Mouse (Mus musculus): ENCODE results near the gene Slc25a21. TPM values are rescaled to one million over a fixed set of nuclear protein-coding genes. Genes with fewer than 3 reads are reported as not detected.

Slc25a21 gene
- total RNA-seq, 2 experiments from 2014 or later, result 0.38 to 0.53 TPM

DNA sequence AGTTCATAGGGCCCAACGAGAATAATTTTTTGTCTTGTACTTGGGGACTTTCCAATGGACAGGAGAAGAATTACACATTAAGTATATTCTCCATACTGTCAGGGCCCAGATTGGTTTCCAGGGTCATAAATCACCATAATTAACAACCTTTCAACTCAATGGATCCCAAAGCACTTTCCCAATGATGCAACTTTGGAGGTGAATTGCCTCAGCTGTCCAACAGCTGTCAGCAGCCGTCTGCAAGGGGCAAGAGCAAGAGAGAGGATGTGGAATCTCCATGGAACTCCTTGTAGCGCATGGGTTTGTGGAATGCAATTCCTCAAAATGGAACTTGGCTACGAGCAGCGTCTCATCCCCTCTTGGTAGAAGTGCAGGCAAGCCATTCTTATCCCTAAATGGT, 302.3 kb downstream of the Slc25a21 start:
- no peak for DNase-seq (ENCODE audit: low spot score in 2 of 2)

DNA sequence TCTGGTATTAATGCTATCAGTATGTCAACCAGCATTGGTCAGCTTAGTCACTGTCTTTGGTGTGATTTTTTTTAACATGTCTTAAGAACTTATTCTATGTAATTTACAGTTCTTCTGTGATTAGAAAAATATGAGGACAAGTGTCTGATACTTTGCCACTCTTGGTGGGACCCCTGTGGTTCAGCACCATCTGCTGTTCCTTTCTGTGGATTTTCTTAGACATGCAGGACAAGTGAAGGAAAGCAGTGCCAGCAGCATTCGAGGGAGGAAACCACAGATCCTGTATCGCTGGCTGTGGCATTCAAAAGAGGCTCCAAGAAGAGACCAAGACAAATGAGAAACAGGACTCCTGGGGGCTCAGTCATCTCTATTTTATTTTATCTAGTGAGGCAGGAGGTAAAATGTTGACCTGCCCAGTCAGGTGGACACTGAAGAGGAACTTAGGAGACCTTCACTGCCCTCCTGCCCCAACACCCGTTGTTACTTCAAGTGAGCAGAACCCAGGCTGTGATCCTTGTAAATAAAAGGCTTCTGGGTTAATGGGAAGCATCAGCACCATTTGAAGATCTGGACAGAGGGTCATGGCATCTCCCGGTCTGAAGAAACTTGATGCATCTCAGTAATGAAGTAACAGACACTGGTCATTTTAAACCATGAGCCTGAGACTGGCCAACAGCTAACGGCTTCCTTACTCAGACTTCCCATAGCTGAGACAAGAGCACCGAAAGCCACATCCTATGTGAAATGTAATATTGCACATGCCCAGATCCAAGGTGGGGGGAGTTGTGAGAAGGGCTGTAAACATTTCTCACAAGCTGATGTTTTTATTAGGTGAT, 306.2 kb downstream of the Slc25a21 start:
- DNase-seq (ENCODE audit: low spot score in 2 of 2), result no peak

DNA sequence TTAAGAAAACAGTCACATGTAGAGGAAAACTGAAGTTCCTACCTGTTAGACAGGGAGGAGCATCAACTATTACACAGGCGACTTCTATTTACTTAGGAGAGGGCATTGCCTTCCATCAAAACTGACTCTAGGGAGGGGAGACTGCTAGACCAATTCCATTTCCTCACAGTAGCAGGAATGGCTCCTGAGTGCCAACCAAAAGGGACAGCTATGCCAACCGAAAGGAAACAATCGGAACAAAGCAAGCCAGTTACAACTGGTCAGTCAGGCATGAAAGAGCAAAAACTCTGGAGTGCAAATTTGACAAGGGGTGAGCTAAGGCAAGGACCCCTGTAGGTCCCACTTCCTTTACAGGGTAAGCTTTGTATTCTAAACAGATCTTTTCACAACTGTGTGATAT, 319.5 kb downstream of the Slc25a21 start:
- DNase-seq (ENCODE audit: low spot score in 2 of 2), result no peak

DNA sequence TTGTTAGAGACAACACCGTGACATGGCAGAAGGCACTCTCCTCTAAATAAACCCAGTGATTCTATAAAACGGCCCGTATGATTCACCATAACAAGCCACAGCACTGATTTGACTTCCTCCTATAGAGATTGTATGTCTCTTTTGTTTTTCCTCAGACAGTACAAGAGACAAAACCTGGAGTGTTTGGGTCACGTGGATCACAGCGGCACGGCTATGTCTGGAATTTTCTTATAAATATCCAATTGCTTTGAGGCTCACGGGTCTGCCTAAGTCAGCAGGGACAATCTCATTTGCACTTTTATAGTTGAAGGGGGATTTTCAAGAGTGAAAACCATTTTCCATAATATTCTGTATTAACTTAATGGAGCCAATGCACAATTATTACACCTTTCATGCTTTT, 320.7 kb downstream of the Slc25a21 start:
- DNase-seq (ENCODE audit: low spot score in 2 of 2), result no peak

DNA sequence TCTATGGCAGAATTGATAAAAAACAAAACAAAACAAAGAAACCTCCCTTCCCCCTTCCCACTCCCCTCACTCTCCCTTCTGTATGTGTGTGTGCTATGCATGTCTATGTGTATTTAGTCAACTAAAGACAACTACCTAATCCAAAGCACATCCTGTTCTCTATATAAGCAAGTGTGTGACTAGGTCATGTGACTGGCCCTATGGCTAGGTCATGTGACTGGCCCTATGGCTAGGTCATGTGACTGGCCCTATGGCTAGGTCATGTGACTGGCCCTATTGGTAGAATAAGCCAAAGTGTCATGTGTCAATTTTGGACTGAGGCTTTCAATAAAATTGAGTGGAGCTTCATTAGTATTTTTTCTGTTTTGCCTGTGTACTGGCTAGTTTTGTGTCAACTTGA, 324.1 kb downstream of the Slc25a21 start:
- no peak for DNase-seq (ENCODE audit: low spot score in 2 of 2)

DNA sequence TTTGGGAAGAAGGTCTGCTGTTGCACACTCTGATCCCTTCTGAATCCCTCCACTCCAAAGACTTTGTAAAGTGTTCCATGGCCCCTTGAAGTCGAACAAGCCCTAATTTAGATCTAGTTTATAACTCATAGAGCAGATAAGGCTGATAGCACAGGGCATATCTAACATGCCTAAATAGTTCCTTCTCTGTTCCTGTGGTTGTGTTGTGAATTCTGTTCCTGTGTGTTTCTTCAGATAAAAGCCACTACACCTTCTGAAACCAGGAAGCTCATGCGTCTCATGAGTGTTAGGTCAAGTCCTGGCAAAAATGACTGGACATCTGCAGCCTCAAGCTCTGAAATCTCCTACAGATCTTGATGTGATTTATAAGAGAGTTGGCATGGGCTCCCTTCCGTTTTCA, 326.7 kb downstream of the Slc25a21 start:
- DNase-seq (ENCODE audit: low spot score in 2 of 2), result no peak

DNA sequence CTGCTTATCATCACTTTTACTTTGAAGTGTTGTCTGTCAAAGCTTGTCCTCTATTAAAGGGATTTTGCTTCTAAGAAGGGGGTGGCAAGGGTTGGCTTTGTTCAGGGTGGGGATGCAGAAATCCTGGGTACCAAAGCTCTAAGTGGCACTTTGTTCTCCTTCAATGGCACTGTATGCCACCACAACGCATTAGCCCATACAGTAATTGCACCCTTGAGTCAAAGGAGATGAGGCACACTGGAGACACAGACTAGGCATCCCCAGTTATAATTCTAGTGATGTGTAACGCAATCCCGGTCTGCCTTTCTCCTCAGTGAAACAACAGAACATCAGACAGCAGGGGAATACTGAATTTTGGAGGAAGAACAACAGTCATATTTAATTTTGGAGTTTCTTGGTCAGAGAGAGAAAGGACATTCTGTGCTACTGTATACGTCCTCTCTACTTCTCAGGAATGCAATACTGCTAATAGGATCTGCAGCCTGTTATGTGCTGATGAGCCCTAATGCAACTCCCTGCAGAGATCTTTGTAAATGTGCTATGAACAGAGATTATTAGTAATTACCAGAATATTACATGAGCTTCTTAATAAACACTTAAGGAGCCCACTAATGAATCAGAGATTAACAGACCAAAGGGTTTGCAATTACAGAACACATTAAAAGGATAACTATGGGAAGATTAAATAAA, 333.3 kb downstream of the Slc25a21 start:
- DNase-seq (ENCODE audit: low spot score in 2 of 2), result no peak

DNA sequence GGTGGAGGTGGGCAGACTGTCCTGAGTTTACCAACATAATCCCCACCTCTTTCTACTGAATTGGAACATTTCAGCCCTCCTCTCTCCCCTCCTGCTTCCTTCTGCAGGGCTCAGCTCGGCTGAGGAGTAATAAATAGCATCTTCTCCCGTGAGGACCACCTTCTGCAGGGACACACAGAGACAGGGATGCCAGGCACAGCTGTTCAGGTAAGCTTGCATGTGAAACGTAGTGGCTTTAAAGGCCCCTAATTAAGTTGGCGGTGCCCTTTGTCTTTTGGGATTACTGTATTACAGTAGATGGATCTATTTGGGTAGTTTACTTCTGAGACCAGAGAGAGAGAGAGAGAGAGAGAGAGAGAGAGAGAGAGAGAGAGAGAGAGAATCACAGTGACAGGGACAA, 344.6 kb downstream of the Slc25a21 start:
- no peak for DNase-seq (ENCODE audit: low spot score in 2 of 2)

DNA sequence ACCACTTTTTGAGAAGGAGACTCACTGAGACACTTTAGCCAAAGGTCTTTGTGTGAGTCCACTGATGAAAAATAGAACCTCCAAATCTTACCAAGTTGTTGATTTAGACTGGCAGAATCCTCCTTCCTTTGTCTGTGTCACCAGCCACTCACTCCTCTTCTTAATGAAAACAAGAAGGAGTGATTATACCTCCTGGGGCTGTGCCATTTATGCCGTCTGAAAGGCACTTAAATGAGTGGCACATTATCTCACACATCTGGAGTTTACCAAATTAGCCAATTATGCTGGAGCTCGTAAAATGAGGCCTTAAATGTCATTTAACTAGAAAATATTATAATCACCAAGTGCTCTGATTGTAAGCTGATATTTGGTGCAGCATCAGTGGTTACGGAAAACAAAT, 345.8 kb downstream of the Slc25a21 start:
- no peak for DNase-seq (ENCODE audit: low spot score in 2 of 2)

DNA sequence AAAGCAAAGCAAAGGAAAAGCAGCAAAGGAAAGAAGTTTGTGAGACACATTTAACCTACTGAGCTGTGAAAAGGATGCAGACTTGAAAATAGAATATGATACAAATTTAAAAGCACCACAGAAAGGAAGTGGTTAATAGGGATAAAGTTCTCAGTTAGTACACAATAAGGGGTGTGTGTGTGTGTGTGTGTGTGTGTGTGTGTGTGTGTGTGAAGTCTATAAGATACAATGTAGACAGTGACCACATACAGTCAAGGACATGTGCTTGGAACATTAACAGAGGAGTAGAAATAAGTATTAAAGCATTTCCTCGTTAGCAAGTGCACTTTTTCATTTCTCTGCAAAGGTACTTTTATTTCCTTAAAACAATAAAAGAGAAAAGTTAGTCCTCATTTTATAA, 367.3 kb downstream of the Slc25a21 start:
- no peak for DNase-seq (ENCODE audit: low spot score in 2 of 2)

DNA sequence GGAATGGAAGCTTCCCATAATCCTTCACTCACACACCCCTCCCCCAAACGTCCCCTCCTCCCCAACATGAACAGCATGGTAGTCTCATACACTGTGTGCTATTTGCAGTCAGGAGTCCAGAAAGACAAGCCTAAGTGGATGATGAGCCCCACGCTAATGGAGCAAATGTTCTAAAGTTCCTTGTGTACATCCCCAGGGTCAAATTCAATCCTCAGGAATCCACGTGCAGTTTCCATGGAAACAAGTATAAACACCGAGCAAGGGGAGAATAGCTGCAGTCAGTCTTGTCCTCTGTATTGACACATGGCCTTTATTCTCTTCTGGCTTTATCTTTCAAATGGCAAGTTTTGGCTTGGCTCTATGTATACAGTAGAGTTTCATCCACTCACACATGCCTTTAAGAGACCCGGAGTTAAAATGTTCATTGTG, 367.8 kb downstream of the Slc25a21 start:
- DNase-seq (ENCODE audit: low spot score in 2 of 2), result peak; percentile 11 to 25

DNA sequence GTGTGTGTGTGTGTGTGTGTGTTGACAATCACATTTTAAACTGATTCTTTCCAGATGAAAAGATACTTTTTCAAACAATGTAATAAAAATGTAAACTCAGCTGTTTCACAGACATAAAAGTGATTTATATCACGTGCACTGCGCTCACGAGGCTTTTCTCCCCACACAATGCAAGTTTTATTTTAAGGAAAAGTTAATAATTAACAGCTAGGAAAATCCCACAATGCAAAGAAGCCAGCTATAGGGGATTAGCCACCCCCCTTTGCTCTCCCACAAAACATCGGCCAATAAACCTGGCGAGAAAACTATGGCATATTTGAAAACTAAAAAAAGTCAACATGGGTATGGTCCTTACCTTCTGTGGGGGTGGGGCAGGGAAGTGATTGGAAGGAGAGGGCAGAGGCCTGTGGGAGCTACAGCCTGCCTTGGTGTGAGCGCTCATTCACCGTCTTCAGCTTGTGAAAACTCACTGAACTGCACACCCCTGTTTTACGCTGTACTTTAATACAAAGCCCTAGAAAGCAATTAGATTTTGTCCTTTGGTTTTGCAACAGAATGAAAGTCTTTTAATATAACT, 369.4 kb downstream of the Slc25a21 start:
- no peak for DNase-seq (ENCODE audit: low spot score in 2 of 2)

DNA sequence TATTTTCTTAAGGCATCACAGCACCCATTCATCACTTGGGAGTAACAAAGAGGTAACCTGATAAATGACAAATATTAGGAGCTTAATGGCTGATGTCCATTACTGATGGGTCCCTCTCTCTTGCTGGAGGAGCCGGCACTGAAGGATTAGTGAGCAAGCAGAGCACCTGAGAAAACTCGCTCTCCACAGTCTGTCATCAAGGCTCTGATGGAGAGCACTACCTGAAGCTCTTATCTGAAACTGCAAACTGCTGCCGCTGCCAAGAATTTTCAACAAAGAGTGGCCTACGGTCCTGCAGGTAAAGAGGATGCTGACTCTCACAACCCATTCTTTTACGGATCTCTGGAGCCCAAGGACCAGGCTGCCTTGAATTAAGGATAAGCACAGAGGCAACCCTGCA, 372.6 kb downstream of the Slc25a21 start:
- no peak for DNase-seq (ENCODE audit: low spot score in 2 of 2)

DNA sequence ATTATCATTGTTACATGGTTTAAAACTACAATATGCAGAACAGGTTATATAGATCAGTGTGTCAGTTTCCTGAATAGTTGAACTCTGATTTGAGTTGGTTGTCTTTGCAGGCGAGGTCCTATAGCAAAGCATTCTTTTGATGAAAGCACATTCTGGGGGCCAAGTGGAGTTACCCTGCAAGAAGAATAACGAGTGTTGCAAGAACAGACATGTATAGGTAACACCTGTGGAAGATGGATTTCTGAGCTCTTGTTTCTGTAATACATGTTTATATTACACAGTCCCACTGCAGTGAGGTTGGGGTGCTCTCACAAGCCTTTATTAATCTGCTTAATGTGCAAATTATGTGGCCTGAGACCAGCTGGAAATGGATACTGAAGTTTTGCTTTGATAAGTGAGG, 375.1 kb downstream of the Slc25a21 start:
- no peak for DNase-seq (ENCODE audit: low spot score in 2 of 2)

DNA sequence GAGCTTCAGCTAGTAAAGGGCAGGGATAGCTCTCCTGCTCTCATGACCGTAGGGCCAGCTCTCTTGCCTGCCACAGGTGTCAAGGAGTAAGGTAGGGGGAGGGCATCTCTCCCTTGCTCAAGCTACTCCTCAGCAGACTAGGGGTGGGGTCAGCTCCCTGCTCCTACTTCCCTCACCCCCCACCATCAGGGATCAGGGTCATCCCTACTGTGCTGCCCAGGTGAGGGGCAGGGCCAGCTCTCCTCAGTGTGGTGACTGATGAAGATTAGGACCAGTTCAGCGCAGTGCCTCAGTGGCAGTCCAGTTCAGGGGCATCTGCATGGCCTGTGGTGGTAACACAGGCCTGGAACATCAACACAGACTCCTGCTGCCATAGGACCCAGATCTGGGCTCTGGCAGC, 376.7 kb downstream of the Slc25a21 start:
- DNase-seq (ENCODE audit: low spot score in 2 of 2), result no peak

DNA sequence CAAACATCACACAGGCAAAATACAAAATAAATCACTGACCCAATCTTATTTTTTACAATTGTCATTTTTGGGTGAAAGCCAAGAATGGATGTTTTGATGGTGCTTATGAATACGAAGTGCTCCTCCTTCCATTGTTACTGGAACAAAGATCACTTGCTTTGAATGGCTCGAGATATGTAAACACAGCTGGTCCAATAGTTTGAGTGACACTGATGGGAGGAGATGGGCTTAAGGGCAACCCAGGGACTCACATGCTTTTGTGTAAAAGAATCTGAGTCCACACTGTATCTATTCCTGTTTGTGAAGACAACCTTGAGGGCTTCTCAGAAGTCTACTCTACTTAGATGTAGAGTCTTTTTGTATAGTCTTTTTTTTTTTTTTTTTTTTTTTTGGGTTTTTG, 389.8 kb downstream of the Slc25a21 start:
- DNase-seq (ENCODE audit: low spot score in 2 of 2), result no peak

DNA sequence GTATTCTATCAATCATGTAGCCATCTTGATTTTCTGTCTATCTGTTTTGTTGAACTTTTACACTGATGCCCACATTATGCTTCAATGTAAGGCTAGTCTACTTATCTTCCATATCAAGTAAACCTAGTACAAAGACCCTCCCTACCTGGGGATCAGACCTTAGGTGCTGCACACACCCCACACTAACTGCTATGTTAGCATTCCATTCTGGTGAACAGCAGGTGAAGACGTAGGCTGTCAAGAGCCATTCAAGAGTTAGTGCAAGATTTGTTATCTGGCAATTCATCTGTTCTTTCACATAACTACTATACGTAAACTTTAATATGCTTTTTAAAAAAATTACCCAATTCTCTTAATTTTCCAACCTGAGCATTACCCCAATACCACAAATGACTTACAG, 390.2 kb downstream of the Slc25a21 start:
- DNase-seq (ENCODE audit: low spot score in 2 of 2), result no peak

DNA sequence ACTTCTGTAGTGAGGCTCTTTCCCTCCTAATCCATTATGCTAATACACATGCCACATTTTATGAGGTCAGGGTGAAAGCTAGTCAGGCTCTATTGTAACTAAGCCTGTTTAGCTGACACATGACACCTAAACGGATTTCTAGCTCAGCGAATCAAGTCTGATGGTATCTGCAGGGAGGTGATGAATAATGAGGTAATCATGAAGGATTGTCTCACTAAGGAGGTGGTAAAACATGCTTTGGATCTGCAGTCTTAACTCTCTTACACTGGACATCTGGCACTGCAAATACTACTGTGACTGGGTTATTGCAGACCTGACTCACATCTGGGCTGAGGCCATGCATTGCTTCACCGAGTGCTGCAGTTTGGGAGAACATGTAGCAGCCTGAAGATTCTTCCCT, 392.8 kb downstream of the Slc25a21 start:
- DNase-seq (ENCODE audit: low spot score in 2 of 2), result no peak

DNA sequence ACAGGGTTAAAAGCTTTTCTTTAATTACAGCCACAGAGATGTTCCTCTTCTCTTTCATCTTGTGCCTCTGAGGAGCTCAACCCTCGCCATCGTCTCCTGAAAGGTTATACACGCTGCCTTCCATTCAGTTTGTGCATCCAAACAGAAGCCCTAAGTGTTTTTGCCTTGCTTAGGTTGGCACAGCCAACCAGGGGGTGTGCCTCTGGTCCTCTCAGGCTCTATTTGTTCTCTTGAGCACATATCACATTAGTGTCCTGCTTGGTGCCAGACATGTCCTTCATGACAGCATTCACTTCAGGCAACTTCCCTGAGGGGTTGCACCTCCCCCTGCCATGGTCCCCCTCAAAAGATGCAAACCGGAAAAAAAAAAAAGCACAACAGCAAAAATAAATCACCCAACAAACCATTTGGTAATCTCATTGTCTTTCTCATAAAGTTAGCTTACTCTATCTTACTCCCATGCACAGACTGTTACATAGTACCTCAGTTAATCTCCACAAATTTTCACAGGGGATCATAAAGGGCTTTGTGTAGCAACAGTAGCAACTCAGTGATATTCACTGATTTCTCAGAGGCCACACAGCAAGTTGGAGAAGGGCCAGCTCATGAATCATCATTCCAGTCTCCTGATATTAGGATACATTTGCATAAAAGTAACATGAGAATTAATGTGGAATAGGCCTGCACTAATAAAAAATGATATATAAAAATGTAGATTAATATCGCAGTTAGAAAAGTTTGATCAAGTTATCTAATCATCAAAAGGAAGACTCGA, 398.4 kb downstream of the Slc25a21 start:
- DNase-seq (ENCODE audit: low spot score in 2 of 2), result no peak

DNA sequence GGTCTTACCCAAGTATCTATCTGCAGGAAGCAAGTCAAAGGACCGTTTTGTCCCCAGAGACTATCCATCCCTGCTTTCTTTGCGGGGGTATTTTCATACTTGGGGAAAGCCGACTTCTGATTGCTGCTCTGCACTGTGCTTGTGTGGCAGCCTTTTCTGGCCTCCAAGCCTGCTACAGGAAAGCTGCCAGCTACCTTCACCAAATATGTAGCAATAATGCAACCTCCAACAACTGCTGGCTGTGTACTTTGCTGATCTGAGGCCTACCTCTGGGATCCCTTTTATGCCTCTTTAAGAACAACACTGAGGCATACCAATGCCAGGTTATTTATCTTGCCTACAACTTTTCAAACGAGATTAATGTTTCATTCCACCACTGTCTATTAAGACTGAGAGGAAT, 408.0 kb downstream of the Slc25a21 start:
- DNase-seq (ENCODE audit: low spot score in 2 of 2), result no peak

DNA sequence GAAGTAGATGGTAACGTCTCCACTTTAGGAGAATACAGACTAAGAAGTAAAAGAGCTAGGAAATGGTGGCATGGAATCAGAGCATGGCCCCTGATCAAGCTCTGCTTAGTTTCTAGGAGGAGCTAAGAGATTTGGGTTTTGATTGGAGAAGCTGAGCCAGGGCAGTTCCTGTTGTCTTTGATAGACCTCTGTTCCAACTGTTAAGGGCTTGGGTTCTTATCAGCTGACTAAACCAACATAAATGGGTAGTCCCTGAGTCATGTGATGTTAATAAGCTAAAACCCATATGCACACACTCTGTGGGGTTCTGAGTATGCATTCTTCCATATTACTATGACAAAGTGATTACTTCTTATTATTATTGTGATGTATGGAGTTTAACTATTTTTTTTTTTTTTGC, 412.0 kb downstream of the Slc25a21 start:
- DNase-seq (ENCODE audit: low spot score in 2 of 2), result no peak

DNA sequence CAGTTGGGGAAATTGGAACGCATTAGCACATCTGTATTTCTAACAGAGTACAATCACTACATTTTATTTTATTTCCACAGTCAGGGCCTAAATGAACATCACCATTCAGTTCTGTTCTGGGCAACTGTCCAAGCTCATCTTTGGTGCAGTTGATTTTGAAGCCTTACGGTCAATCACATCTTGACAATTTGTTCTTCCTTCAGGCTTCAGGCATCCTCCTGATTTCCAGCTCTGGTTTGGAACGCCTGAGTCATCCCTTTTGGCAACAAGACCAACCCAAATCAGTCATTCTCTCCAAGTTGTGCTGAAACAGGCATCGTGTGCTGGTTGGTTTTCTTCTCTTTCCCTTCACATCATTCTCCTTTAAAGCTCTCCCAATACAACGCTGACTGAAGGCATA, 416.1 kb downstream of the Slc25a21 start:
- no peak for DNase-seq (ENCODE audit: low spot score in 2 of 2)
